Mouse (Mus musculus) testis, adult 2 months (tissue): ENCODE data around the gene Cbll1. TPM values are rescaled to one million over a fixed set of nuclear protein-coding genes. Genes with fewer than 3 reads are reported as not detected.

Experiments used
- H3K27ac ChIP-seq: fragments of 200-500 bp; 2 replicates; pipeline ENCODE4 v1.5.1; 2012; ENCODE audit warnings: low read depth, low read length; ENCODE audit not compliant: control insufficient read depth, insufficient read depth
- H3K27me3 ChIP-seq: fragments of 200-500 bp; 2 replicates; pipeline ENCODE4 v1.6.1; 2012; ENCODE audit warnings: mild to moderate bottlenecking, low read length, moderate library complexity; ENCODE audit not compliant: control insufficient read depth, insufficient read depth
- H3K36me3 ChIP-seq: fragments of 200-500 bp; 2 replicates; pipeline ENCODE4 v1.6.1; 2012; ENCODE audit warnings: mild to moderate bottlenecking, low read length; ENCODE audit not compliant: control insufficient read depth, insufficient read depth
- H3K4me1 ChIP-seq: fragments of 200-500 bp; 2 replicates; pipeline ENCODE4 v1.6.1; 2012; ENCODE audit warnings: low read length; ENCODE audit not compliant: control insufficient read depth, insufficient read depth
- H3K4me3 ChIP-seq: fragments of 200-500 bp; 2 replicates; pipeline ENCODE4 v1.5.1; 2012; ENCODE audit warnings: low read depth, mild to moderate bottlenecking, low read length, moderate library complexity, mixed read lengths; ENCODE audit not compliant: control insufficient read depth
- CTCF ChIP-seq: fragments of 200-500 bp; IDR thresholded peaks from 2 replicates; pipeline ENCODE4 v1.5.1; 2012; ENCODE audit warnings: low read depth, mild to moderate bottlenecking, inconsistent platforms, low read length, moderate library complexity; ENCODE audit not compliant: control insufficient read depth, insufficient read depth, insufficient replicate concordance
- POLR2A ChIP-seq: fragments of 200-500 bp; IDR thresholded peaks from 2 replicates; pipeline ENCODE4 v1.6.1; 2012; ENCODE audit warnings: low read depth, mild to moderate bottlenecking, inconsistent platforms, low read length, moderate library complexity; ENCODE audit not compliant: control insufficient read depth
- polyA plus RNA-seq: library from polyadenylated mRNA; depleted of rRNA; stranded (reverse); fragments of >200 nt; gene quantifications from 2 replicates; pipeline ENCODE4 v1.2.3, GENCODE M21; 2012

The Cbll1 gene
- polyA plus RNA-seq, 1 experiment, result 19.2 TPM

DNA sequence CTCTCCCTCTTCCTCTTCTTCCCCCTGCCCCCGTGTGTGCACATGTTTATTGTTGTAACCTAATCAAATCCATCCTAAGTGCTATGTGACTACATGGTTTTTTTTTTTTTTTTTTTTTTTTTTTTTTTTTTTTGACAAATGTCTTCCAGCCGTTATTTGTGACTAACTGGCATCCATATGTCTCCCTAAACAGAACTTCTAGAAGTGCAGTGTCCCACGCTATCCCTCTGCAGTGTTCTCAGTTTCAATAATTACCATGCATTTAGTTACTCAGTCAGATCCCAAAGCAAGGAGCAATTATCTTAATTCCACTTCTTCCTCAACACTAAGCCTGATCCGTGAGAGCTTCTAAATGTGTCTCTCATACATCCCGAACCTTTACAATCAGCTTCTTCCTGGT lies 11.8 kb upstream of the Cbll1 start:
- Histone ChIP-seq H3K4me3 (no peak overlapping the region), H3K27ac (no peak overlapping the region), H3K4me1 (no peaks in the 10 kb centered on the region), H3K27me3 (no peaks in the 10 kb centered on the region), H3K36me3 (no peaks in the 10 kb centered on the region)
- no peak for TF ChIP-seq POLR2A
- TF ChIP-seq CTCF, result no peak

DNA sequence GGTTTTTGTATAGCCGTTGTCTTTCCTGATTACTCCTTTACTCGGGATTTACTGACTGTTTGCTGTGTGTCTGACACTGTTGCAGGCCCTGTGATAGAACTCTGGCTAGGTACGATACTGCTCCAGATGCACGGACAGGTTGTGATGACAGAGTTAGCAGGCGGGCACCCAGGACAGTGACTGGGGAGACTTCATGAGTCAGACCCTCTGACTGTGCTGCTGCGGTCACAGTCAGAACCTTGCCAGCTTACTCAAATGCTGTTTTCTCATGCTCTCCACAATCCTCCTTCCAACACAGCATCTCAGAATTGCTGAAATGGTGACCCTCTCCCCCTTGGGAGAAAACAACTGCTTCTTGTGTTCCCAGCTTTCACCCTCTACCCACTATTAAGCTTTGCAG lies 9.1 kb upstream of the Cbll1 start:
- no peak overlapping the region for H3K4me3 ChIP-seq
- H3K4me1 ChIP-seq, result no peaks in the 10 kb centered on the region
- H3K36me3 ChIP-seq, result no peaks in the 10 kb centered on the region
- no peak overlapping the region for H3K27ac ChIP-seq
- no peaks in the 10 kb centered on the region for H3K27me3 ChIP-seq
- TF ChIP-seq CTCF (no peak), POLR2A (no peak)

DNA sequence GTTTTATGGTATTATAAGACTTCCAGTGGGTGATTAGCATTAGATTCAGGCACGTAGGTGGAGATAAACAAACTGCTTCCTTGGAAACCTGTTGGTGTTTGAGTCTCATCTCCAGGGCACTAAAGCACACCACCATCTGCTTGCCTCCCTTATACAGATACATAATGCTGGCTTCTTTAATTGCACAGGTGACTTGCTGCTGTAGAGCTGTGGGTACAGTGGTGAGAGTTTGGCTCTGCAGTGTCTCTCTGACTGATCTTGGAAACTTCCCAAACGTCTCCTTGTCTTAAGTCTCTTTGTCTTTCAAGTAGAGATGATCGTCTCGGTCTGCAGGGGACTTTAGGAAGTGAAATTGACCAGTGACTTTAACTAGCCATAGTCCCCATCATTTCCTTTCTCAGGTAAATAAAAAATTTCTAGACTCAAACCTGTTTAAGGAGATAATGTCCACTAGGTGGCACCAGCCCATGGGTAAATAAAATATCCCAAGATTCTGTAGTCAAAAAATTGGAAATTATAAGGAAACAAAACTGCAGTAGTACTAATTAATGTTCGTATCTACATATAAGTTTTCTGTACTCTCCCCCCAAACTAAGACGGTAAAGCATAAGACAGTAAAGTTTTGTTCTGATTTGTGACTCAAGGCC lies 8.4 kb upstream of the Cbll1 start:
- TF ChIP-seq CTCF (no peak), POLR2A (no peak)
- Histone ChIP-seq H3K27me3 (no peaks in the 10 kb centered on the region), H3K4me1 (no peaks in the 10 kb centered on the region), H3K36me3 (no peaks in the 10 kb centered on the region), H3K4me3 (no peak overlapping the region), H3K27ac (no peak overlapping the region)

DNA sequence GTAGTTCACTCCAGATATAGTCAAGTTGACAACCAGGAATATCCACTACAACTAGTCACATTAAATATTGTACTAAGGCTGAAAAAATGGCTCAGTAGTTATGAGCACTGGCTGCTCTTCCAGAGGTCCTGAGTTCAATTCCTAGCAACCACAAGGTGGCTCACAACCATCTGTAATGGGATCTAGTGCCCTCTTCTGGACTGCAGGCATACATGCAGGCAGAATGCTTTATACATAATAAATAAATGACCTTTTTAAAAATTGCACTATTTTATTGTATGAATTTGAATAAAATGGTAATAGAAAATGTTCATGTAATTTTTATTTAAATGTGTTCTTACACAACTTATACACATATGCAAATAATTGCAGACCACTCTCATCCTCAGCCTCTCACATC lies 3.8 kb upstream of the Cbll1 start:
- TF ChIP-seq POLR2A, result no peak
- no peak for TF ChIP-seq CTCF
- no peaks in the 10 kb centered on the region for H3K36me3 ChIP-seq
- H3K4me3 ChIP-seq, result no peak overlapping the region
- no peaks in the 10 kb centered on the region for H3K27me3 ChIP-seq
- peaks cover 2% of the 10 kb centered on the region; the same call in 1 of the 2 replicates for H3K4me1 ChIP-seq
- H3K27ac ChIP-seq, result no peak overlapping the region

DNA sequence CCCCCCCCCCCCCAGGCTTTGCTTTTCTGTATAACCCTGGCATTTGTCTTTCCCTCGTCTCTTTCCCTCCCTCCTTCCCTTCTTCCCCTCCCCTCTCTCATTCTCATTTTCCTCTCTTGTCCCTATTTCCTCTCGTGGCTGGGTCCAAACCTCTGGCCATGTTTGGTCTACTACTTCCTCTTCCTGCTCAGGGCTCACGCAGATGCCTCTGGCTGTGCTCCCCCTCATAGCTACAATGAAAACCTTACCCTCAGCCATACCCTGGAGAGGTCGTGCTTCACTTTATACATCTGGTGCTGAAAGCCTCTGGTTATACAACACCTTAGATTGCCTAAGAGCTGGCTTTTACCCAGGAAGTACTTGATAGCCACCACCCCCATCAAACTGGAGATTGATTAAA lies 1.9 kb upstream of the Cbll1 start:
- TF ChIP-seq CTCF (no peak), POLR2A (no peak)
- no peaks in the 10 kb centered on the region for H3K27me3 ChIP-seq

DNA sequence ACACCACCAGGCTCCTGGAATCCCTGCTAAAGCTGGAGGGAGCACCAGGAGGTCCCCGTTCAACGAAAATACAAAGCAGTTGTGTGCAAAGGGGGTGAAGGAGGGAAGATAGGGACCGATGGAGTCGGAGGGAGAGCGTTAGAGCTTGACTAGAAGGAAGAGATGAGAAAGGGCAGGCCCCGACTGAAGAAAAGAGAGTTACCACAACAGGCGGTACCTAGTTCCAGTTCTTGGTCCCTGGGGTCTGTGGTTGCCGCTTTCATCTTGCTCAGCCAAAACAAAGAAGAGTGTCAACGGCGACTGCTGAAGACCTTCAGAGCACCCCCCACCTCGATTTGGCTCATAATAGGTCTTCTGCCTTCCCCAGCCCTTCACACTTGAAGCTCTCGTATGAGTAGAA lies 780 bp upstream of the Cbll1 start:
- H3K27ac ChIP-seq, result peak overlapping the region; percentile 97
- H3K27me3 ChIP-seq, result no peaks in the 10 kb centered on the region
- peaks cover 2% of the 10 kb centered on the region for H3K36me3 ChIP-seq
- peak overlapping the region; percentile 95 for H3K4me3 ChIP-seq
- no peak for TF ChIP-seq CTCF
- no peak for TF ChIP-seq POLR2A
- peaks cover 4% of the 10 kb centered on the region; the same call in 1 of the 2 replicates for H3K4me1 ChIP-seq

More for the DNA sequence above, 1.9 kb upstream of the Cbll1 start:
- H3K36me3 ChIP-seq, result peaks cover 2% of the 10 kb centered on the region
- H3K4me1 ChIP-seq, result peaks cover 4% of the 10 kb centered on the region; the same call in 1 of the 2 replicates
- H3K4me3 ChIP-seq, result peak overlapping the region; percentile 80
- H3K27ac ChIP-seq, result peak overlapping the region; percentile 72

DNA sequence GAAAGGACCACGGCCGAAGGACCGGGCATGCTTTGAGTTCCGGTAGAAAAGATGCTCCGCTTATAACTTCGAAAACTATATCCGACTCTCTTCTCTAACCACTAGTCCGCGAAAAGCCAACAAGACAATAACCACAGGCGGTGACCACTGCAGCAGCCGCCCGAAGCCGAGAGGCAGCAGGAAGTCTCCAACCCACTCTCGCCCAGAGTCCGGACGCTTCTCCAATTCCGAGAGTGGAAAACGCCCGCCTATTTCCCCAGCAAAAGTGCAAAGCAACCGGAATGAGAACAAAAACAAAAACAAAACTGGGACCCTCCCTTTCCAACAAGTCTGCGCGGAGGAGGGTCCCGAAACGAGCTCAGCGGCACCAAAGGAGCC lies 491 bp downstream of the Cbll1 start:
- TF ChIP-seq POLR2A (no peak), CTCF (no peak)
- H3K27ac ChIP-seq, result peak overlapping the region; percentile 97

More for the DNA sequence above, 491 bp downstream of the Cbll1 start:
- Histone ChIP-seq H3K4me3 (peak overlapping the region; percentile 95), H3K4me1 (peaks cover 4% of the 10 kb centered on the region; the same call in 1 of the 2 replicates), H3K27me3 (no peaks in the 10 kb centered on the region), H3K36me3 (peaks cover 4% of the 10 kb centered on the region)
